Mouse (Mus musculus) heart, adult 18-20 months (tissue): ENCODE measurements around the gene Icos. TPM values are rescaled to one million over a fixed set of nuclear protein-coding genes. Genes with fewer than 3 reads are reported as not detected.

Experiments
- DNase-seq, 2 experiments: peaks; one replicate each; pipeline ENCODE4 v3.0.0; 2021 to 2022; ENCODE audit warnings: mixed read lengths in 1 of 2
- total RNA-seq, 2 experiments: library from RNA; stranded (reverse); gene quantifications; 2 replicates each; pipeline ENCODE4 v1.2.3; 2021

Gene Icos
- total RNA-seq, 2 experiments from 2014 or later, result 0.25 to 0.59 TPM

DNA sequence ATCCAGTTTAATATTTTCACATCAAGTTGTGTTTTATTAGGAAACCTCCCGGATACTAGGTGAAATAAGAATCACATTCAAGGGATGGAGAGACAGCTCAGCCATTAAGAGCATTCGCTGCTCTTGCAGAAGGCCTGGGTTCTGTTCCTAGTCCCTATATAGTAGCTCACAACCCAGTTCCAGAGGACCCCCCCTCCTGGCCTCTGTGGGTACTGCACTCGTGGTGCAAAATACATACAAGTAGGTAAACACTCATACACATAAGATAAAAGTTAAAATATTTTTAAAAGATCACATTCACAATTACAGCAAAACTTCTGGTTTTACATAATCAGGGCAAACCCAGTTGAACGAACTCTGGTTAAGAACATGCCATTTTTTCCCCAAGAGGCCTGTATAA lies 15.6 kb upstream of the Icos start:
- no peak for DNase-seq

DNA sequence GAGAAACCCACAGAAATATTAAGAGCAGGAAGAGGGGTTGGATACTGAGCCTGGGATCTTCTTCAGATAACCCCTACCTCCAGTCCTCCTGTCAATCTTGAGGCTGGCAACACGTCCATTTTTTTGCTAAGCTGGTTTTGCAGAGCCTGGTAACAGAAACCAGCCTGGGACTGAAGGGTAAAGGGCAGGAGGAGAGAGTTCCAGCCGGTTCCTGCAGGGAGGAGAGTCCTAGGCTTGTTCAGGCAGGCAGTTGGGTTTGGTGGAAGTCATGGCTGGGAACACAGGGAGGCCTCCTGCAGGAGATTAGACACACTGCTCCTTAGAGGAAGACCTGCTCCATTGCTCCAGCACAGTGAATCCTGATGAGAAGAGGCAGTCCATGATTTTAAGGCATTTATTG lies 10.2 kb upstream of the Icos start:
- DNase-seq, result no peak

DNA sequence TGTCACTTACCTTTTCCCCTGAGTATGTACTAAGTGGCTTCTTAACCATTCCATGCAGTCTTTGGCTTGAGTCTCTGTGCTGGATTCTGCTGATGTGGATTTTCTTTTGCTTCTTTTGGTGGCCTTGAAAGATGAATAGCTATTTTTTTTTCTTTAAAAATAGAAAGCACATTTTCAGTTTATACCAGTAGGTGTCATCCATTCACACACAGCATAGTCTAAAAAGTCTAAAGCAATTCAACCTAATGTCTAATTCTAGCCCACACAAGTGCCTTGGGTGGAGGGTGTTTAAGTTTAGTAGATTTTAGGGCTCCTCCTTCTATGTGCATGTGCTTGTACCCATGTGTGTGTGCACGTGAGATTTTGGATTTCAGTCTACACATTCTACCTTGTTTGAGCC lies 6.9 kb upstream of the Icos start:
- no peak for DNase-seq

DNA sequence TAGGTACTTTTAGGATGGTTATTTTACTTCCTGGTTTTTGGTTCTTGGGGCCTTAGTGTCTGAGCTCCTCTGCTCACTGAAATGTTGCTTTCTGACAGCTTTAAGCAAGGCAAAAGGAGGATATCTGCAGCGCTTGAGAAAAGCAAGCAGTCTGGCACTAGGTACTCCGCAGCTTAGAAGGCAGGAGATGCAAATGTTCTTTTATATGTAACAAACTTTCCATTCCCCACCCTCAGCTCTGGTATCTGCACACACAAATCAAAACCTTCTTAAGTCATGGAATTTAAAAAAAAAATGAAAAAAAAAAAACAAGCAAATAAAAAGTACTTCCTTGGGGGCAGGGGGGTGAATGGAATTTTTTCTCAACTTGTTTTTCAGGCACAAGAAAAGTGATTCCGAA lies 3.5 kb upstream of the Icos start:
- DNase-seq, result no peak

DNA sequence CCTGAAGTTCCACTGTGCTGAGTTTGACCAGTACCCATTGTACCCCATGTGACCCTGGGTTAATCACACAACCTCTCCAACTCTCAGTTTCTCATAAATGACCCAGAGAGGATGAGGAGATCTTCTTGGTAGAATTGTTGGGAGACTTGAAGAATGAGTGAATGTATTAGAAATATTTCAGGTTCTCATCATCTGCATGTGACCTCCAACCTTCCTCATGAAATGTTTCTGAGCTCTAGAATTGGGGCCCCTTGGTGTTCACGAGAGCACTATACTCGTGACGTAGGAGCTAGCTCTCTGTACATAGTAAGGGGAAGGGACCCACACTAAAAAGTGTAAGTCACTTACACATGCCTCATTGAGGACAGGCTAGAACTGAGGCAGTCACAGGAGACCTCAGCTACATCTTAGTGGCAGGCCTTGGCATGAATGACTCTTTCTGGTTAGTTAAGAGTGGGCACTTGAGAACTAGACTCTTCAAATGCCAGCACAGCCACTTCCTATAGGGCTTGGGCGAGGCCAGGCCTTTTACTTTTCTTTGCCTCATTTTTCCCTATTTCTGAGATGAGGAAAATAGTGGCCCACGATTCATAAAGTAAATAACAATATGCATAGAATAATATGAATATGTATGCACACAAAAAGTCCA lies 2.0 kb upstream of the Icos start:
- DNase-seq, result no peak

DNA sequence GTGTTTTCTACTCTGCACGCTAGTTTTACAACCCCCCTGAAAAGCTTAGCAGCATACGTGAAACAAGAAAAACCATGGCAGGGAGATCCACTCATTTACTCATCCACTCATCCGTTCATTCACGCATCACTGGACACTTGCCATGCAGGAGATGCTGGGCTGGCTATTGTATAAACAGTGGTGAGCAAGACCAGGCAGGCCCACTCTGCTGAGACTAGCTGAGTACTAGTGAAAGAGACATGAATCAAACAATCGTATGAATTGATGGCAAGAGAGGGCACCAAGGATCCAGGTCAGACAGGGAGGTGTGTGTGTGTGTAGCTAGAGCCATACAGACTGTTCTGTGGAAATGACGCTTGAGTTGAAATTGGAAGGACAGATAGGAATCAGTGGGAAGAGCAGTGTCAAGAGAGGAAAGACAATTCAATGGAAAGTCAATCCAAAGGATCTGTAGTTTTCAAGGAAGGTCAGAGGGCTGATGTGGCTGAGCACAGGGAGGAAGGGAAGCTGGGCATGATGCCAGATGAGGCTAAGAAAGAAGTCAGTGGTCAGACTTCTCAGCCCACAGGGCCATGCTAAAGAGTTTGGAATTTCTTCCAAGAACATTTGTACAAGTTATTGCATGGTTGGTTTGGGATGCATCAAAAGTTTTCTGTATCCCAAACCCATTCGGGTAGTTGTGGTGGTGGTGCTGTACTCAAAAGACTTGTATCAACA lies 1.6 kb downstream of the Icos start:
- DNase-seq, result no peak

DNA sequence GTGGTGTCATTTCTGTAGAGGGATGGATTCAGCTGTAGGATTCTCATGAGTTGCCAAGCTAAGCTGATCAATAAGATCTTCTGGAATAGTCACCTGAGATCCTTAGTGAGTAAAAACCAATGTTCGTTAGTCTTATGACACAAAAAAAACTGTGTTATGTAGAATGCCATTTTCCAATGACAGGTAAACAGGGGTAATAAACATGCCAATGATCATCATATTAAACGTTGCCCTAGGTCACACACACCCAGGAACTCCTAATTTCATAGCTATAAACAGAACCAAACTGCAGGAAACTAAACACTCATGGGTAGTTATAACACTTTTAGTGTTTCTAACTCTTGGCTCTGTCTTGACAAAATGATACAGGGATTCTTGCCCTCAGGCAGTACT lies 2.1 kb downstream of the Icos start:
- no peak for DNase-seq

DNA sequence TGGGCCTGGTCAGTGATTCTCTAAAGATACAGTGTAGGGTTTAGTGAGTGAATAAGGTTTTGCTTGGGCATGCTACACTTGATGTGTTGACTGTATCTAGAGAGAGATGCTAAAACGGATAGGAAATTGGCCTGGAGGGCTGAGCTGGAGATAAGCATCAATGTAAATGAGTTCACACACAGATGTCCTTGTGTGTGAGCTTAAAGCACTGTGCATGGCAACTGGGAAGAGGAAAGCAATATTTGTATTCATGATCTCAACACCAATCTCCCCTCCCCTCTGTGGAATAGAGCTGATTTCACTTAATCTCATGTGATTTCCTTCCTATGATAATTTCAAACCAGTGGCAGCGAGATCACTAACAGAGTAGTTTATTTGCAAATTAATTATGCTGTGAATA lies 7.3 kb downstream of the Icos start:
- no peak for DNase-seq

DNA sequence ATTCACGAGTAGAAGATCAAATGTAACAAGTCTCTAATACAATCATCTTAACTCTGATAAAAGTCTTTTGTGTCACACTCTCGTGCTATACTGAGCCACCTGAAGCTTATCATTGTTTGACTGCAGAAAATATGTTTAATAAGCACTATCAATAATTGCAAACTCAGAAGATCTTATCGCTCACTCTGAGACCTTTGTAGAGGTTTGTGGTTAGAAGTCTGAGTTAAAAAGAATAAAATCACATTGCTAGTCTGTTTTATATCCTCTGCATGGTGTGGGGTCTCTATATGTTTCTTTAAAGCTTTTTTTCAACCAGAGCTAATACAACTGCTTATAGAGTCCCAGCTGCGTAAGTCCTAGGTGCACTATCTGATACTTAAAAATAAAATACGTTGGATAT lies 8.4 kb downstream of the Icos start:
- DNase-seq, result no peak

DNA sequence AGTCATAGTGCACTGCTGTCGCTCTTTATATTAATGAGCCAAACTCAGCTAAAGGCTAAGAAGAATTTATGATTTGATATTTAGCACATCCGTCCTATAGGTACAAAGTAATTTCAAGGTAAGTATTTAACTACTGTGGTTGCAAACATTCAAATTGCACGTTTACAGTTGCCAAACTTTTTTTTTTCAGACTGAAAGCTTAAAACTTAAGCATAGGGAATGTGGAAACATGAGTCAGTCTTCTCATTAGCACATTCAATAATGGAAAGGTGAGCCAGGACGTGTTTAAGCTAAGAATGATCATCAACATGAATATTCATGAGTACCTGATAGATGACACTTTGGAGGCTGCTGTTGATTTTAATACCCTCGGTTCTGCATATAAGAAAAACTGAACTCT lies 11.4 kb downstream of the Icos start:
- DNase-seq, result no peak

DNA sequence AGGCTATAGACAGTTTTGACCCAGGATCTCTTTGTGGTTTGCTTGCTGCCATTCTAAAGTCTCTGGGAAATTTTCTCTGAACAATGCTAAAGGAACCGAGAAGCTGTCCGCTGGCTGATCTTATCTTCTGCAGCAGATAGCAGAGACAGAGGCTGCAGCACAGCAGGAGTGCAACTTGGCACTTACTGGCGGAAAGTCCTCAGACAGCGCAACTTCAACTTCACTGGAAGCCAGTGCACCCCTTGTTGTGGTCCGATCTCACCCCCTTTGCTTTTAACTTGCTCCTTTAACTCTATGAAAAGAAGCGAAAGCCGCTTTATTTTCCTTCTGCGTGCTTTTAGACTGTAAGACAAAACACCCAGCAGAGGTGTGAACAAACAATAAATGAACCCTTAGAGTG lies 12.6 kb downstream of the Icos start:
- DNase-seq, result no peak

DNA sequence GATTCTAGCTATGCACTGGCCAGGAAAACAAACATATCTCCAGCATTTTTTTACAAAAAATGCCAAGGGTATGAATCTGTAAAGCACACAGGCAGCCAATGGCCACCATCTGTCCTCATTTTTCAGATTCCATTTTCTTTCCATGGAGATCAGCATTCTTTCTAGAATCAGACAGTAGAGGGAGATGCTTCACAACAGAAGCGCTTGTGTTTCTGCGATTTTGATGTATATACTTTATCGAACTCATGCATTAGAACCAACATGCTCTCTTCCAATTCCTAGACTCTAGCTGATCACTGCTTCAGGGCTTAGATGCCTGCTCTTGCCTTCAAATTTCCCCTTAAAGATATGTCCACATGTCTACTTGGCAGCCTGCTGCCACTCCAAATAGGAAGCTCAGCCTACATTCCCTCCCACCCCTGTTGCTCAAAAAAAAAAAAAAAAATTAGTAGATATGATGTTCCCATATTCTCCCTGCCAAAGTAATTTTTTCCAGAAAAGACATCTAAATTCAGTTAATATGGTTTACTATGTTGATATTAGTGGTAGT lies 20.4 kb downstream of the Icos start:
- DNase-seq, result no peak

DNA sequence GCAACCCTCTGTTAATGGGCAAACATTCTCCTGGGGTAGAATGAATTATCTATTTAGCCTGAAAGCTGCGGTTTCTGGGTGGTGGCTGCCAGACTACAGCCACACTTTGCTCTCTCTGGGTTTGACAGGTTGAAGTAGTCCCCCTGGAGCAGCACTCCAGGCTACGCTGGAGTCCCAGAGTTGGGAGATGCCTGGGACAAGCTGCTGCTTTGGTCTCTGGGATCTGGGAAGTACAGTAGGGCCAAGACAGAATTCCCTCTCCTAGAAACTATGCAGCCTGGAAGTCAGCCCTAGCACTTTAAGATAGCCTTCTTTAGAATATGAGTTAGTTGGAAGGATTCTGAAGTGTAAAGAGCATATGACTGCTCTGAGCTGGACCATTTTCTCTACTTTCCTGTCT lies 21.0 kb downstream of the Icos start:
- no peak for DNase-seq

DNA sequence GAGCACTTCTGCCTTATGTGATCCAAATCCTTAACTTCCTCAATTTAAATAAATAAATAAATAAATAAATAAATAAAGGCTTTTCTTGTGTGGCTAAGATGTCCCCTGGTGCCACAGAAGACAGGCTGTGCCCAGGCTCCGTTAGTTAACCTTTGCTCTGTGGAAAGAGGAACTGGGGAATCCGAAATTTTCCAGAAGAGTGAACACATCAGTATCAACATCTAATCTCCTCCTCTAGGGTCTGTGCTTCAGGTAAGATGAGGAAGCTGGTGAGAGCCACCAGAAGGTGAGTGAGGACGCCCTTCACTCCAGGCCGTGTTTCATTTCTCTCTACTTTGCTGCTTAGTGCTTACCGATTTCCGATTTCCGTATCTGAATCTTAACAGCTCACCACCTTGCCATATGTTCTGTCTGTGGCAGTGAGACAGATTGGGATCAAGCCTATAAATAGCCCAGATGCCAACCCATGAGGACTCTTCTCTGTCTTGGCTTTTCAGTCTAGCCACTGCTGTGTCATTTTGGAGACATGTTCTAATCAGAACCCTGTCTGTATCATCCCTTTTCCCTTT lies 24.1 kb downstream of the Icos start:
- no peak for DNase-seq

DNA sequence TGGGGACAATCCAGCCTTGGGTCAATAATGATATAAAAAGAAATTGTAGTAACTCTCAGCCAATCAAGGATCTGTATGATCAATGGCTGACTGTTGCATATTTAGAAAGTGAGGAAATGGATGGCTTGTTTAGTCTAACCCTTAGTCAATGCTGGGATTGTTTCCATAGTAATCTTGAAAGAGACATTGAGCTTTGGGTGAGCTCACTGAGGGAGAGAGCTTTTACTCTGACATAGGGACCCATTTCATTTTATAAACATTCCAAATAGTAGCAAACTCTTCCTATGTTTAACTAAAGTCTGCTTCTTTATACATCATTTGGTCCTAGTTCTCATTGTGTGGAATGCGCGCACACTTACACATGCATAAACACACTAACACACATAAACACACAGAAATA lies 28.5 kb downstream of the Icos start:
- DNase-seq, result no peak

DNA sequence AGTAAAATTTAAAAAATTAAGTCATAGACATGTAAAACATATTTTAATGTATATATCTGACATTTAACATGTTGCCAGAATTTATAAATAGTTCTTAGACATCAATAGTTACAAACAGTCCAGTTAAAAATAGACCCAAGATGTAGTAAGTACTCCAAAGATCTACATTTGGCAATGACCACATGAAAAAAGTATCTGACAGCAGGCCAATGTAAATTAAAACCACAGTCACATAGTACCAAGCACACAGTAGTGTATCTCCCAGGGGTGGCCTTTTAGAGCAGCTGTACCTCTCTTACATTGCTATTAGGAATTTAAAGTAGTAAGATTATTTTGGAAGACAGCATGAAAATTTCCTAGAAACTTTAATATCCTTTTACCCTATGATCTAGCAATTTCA lies 29.8 kb downstream of the Icos start:
- peak in 1 of 2 experiments; percentile 18 for DNase-seq

DNA sequence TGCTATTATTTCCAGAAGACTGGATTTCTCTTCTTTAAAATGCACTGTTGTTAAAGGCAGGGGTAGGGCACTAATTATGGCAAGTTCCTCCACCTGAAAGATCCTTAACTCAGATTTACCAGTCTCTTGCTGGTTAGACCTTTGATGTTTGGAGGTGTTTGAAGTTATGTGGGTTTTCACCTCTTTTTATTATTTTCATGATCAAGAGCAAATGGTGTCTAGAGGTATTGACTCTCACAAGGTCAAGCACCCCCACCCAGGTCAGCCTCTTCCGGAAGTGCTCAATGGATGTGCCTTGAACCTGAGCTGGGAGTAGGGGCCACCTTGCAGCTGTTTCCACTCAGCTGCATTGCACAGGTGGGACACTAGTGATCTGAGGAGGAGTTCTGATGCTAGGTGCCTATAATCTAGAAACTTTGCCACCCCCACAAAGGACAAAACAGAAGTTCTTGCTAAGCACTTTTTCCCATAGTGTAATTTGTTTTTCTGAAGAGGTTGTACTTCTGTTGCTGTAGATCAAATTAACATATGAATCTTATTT lies 38.9 kb downstream of the Icos start:
- DNase-seq, result no peak

DNA sequence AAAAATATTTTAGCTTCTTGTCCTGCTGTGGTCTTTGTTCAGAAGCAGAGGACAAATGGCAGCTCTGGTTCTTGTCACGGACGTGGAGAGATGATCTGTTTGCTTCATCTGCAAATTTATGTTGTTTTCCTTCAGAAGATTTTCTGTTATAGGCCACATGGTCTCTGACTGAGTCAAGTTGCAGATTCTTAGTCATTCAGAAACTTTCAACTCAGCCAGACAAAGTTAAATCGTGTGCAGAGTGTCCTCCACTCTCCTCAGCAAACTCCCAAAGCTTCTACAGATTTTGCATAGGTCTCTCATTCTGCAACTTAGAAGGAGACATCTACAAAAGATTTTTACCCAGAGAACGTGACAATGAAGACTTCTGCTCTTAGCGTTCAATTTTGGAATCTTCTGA lies 49.0 kb downstream of the Icos start:
- DNase-seq, result no peak

DNA sequence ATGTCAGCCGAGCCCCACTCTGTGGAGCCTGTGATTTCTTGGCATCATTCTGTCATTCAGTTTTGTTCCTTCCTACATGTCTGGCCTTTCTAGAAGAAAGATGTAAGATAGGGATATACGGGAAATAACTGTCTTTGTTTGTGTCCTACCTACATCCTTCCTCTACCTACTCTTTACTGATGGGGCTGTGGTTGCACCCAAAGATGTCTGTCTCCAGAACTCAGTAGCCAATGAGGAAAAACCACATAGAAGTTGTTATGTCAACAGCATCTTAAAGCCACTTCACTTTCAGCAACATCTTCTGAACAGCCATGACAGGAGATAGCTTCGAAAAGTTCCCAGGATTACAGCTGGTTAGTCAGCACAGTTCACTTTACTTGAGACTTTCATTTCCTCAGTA lies 49.8 kb downstream of the Icos start:
- no peak for DNase-seq

DNA sequence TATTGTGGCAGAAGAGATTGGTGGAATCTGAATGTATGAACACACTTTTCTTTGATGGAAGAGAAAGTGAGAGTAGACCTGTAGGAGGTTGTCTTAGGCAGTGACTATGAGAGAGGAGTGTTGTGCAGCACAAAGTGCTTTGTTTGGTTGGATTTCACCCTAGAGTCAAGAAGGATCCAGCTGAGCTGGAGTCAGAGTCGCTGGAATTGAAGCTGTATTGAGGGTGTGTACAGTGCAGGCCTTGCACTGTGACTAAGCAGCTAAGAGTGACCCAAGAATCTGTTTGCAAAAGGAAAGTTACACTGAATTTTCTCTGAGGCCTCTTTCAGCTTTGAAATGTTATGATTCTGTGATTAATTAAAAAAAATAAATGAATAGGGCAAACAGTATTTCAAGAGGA lies 52.2 kb downstream of the Icos start:
- DNase-seq, result no peak

DNA sequence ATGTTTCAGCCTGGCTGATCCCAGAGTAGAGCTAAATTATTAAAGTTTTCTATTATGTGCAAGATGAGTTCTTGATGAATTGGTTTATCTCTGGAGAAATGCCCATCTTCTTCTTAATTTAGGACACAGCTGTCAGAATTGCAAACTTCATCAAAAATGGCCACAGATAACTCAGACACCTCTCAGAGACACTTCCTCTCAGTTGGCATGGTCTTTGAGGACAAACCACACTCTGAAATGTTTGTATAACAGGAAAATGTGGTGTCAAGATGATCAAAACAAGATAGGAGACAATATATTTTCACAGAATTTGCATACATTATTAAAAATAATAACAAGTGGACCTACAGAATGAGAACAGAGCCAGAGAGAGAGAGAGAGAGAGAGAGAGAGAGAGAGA lies 52.8 kb downstream of the Icos start:
- DNase-seq, result no peak

DNA sequence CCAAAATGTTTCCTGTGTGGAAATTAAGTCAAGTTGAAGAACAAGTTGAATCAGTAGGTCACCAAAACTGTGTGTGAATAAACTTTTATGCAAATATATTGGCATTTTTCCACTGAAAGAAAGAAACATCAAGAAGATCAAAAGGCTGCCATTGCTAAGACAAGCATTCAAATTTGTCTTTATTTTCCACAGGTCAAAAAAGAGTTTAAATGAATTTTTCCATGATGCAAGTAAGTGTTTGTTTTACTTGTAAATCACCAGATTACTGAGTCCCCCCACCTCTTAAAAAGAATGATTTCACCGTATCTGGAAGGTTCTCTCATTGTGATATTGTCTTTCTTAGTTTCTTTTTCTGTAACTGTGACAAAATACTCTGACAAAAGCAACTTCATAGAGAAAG lies 57.5 kb downstream of the Icos start:
- DNase-seq, result no peak

DNA sequence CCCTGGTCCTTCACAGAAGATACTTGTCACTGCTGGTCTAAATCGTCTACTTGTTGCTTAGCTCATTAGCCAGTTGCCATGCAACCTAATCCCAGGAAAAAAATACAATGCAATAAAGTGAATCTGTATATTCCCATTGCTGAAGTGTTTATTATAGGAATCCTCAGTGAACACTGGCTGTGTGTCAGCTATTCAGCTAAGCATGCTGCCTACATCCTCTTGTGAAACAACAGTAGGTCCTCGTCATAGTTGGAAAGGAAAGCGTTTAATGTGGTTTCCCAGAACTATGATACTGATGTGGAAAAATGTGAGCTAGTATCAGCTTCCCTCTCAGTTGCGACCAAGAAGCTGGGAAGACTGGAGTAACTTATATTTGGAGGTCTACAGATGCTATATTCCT lies 60.5 kb downstream of the Icos start:
- no peak for DNase-seq

DNA sequence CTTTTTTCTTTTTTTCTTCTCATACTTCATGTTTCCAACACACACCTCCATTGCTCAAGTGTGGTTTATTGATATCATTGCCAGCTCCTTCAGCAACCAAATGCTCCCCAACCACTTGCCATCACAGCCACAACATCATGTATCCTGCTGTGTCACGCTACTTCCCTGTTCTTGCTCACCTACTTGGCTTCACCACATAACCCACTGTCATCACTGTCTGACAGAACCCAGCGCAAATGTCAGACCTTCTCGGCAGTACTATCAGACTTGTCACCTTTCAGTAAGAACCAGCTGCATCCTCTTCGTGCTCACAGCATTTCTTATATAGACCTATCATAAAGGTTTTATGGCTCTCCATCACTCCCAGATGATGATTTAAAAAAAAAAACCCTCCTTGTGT lies 61.6 kb downstream of the Icos start:
- DNase-seq, result no peak
